Mouse (Mus musculus) kidney, embryonic 14.5 days (tissue): ENCODE results near the gene Mycl. TPM values are rescaled to one million over a fixed set of nuclear protein-coding genes. Genes with fewer than 3 reads are reported as not detected.

Source experiments
- ATAC-seq: fragments of 200-750 bp; cut with Nextera tagmentation; 2 replicates; pipeline ENCODE4 v1.8.0; 2017; ENCODE audit warnings: moderate number of reproducible peaks, mild to moderate bottlenecking, moderate TSS enrichment, moderate library complexity; ENCODE audit not compliant: low FRiP score, low TSS enrichment
- H3K27ac ChIP-seq: fragments of 300-500 bp; sonication (generic); 2 replicates; pipeline ENCODE4 v1.5.1; 2014; ENCODE audit warnings: low read depth, mild to moderate bottlenecking, low read length, moderate library complexity, mixed read lengths
- H3K27me3 ChIP-seq: fragments of 300-500 bp; sonication (generic); 2 replicates; pipeline ENCODE4 v1.6.1; 2014; ENCODE audit warnings: mild to moderate bottlenecking, low read length; ENCODE audit not compliant: control insufficient read depth, insufficient read depth
- H3K36me3 ChIP-seq: fragments of 300-500 bp; sonication (generic); 2 replicates; pipeline ENCODE4 v1.6.1; 2014; ENCODE audit warnings: low read length, mixed read lengths; ENCODE audit not compliant: control insufficient read depth, insufficient read depth
- H3K4me1 ChIP-seq: fragments of 300-500 bp; sonication (generic); 2 replicates; pipeline ENCODE4 v1.6.1; 2014; ENCODE audit warnings: low read length, mixed read lengths; ENCODE audit not compliant: control insufficient read depth, insufficient read depth
- H3K4me2 ChIP-seq: fragments of 300-500 bp; sonication (generic); replicated peaks from 2 replicates; pipeline ENCODE4 v1.6.1; 2014; ENCODE audit warnings: low read depth, mild to moderate bottlenecking, low read length
- H3K4me3 ChIP-seq: fragments of 300-500 bp; sonication (generic); 2 replicates; pipeline ENCODE4 v1.5.1; 2014; ENCODE audit warnings: mild to moderate bottlenecking, low read length
- H3K9ac ChIP-seq: fragments of 300-500 bp; sonication (generic); 2 replicates; pipeline ENCODE4 v1.6.1; 2014; ENCODE audit warnings: low read depth, mild to moderate bottlenecking, low read length, moderate library complexity
- H3K9me3 ChIP-seq: fragments of 300-500 bp; sonication (generic); 2 replicates; pipeline ENCODE4 v1.6.1; 2016; ENCODE audit warnings: low read length; ENCODE audit not compliant: control insufficient read depth
- WGBS: fragments of 180-500 bp; shearing (Covaris S2); extraction: QIAGEN DNeasy Blood & Tissue Kit; methylation state at CpG from one replicate; pipeline ENCODE4 v1.1.7; 2014; 5-methylcytosine and 5-hydroxymethylcytosine counted together
- polyA plus RNA-seq: library from polyadenylated mRNA; unstranded; fragments of >200 nt; fragmentation: Nextera tagmentation; extraction: Ambion mirVana; gene quantifications from 2 replicates; pipeline ENCODE4 v1.2.1, GENCODE M21; 2014

Gene Mycl
- polyA plus RNA-seq, 1 experiment from 2014 or later, result 13.8 TPM

DNA sequence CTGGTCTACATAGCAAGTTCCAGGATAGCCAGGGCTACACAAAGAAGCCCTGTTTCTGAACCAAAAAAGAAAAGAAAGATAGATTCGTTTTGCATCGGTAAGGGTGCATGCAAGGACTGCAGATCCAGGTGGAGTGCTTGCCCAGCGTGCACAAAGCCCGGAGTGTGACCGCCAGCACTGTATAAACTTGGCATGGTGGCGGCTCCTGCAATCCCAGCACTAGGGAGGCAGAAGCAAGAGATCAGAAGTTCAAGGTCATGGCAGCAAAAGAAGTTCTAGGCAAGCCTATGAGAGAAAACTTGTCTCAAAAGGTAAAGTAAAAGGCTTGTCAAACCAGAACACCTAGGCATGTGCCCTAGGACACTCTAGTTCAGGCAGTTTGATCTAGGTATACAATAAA lies 45.7 kb downstream of the Mycl start:
- no peaks in the 10 kb centered on the region for H3K27me3 ChIP-seq
- H3K4me2 ChIP-seq, result no peak overlapping the region
- H3K4me3 ChIP-seq, result no peak overlapping the region
- H3K27ac ChIP-seq, result no peak overlapping the region
- no peak for ATAC-seq
- no peak overlapping the region for H3K9ac ChIP-seq
- H3K9me3 ChIP-seq, result no peaks in the 10 kb centered on the region
- no peaks in the 10 kb centered on the region for H3K4me1 ChIP-seq
- H3K36me3 ChIP-seq, result peaks cover 53% of the 10 kb centered on the region
- WGBS, result 94% methylated on average over 6 of the region's 6 CpGs

DNA sequence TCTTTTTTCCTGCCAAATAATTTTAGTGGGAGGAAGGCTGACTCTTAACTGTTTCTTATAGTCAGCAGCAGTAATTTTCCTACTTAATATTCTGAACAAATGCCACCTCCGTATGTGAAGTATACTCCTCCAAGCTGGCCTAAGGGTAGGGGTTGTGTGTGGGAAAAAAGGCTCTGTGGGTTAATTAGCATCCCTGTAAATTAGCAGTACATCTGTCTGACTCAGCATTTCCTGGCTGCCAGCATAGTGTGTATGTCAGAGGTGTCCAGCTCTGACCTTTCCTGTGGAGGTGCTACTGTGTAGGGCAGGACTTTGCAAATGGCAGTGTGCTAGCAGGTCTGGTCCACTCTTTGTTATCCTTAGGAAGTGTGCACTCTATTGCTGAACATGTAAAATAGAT lies 48.4 kb downstream of the Mycl start:
- no peak overlapping the region for H3K4me3 ChIP-seq
- ATAC-seq, result no peak
- H3K9me3 ChIP-seq, result no peaks in the 10 kb centered on the region
- 79% methylated on average over 1 of the region's 1 CpGs for WGBS
- H3K27ac ChIP-seq, result no peak overlapping the region
- H3K27me3 ChIP-seq, result no peaks in the 10 kb centered on the region
- no peaks in the 10 kb centered on the region for H3K4me1 ChIP-seq
- peaks cover 78% of the 10 kb centered on the region for H3K36me3 ChIP-seq
- H3K9ac ChIP-seq, result no peak overlapping the region
- no peak overlapping the region for H3K4me2 ChIP-seq

DNA sequence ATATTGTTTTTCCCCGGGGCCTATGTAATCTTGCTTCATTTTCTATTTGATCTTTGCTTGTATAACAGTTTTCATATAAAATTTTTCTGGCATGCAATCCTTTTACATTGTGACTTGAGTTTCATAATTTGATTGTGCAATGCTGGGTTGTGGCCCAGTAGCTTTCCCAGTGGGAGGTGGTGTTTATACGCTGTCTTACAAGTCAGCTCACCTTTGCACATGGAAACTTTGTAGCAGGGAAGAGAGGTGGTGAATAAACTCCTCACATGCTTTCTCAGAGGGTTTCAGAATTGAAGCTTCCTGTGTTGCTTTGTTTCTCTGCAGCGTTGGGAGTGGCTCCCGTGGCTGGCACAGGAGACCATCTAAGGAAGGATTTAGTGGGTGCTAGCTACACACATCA lies 49.4 kb downstream of the Mycl start:
- Histone ChIP-seq H3K27me3 (no peaks in the 10 kb centered on the region), H3K9me3 (no peaks in the 10 kb centered on the region), H3K4me2 (no peak overlapping the region), H3K27ac (no peak overlapping the region), H3K9ac (no peak overlapping the region), H3K36me3 (peaks cover 78% of the 10 kb centered on the region), H3K4me3 (no peak overlapping the region), H3K4me1 (no peaks in the 10 kb centered on the region)
- ATAC-seq, result no peak
- 89% methylated on average over 4 of the region's 4 CpGs for WGBS

DNA sequence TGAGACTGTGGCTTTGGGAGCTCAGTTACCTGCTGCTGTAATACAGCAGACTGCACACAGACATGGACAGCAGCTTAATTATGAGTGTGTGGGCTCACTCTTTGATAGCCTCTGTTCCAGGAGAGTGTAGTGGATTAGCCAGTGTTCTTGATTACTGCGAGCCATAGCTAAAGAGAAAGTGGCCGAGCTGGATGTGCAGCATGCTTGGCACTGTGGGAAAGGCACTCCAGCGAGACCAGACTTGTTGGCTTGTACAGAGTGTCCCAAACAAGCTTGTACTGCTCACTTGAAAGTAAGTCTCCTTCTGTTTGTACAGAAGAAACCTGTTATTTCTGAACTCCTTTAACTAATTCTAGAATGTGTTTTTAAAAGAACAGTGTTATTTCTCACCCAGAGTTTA lies 50.8 kb downstream of the Mycl start:
- Histone ChIP-seq H3K4me2 (no peak overlapping the region), H3K4me3 (no peak overlapping the region), H3K27ac (no peak overlapping the region), H3K9me3 (no peaks in the 10 kb centered on the region), H3K36me3 (peaks cover 75% of the 10 kb centered on the region), H3K27me3 (no peaks in the 10 kb centered on the region), H3K9ac (no peak overlapping the region), H3K4me1 (no peaks in the 10 kb centered on the region)
- no peak for ATAC-seq
- 71% methylated on average over 3 of the region's 3 CpGs for WGBS

DNA sequence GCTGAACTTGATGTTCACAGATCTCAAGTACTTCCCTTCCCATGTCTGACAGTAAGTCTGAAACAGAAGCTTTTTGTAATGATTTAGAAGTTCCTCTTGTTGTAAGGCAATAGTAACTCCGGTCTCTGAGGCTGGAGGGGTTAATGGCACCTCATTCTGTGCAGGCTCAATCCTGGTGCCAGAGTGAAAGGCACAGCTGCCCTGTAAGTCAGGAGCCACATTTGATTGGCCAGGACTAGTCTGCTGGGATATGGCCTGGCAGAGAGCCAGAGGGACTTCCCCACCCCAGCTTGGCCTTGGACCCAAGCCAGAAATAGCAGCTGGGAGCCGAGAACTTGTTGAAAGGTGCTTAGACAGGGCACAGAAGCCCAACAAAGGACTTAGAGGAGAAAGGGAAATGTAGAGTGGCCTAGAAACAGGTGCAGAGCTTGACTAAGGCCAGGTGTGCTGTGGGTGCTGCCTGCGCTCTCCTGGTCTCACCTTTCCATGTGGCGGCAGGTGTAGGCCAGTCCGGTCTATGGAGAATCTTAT lies 55.3 kb downstream of the Mycl start:
- 56% methylated on average over 5 of the region's 5 CpGs for WGBS
- peak; percentile 86 for ATAC-seq

More for the DNA sequence above, 55.3 kb downstream of the Mycl start:
- peaks cover 89% of the 10 kb centered on the region for H3K36me3 ChIP-seq
- H3K27ac ChIP-seq, result peak overlapping the region; percentile 26; the same call in 1 of the 2 replicates
- no peak overlapping the region for H3K4me2 ChIP-seq
- H3K27me3 ChIP-seq, result no peaks in the 10 kb centered on the region
- no peaks in the 10 kb centered on the region for H3K4me1 ChIP-seq
- no peaks in the 10 kb centered on the region for H3K9me3 ChIP-seq
- no peak overlapping the region for H3K9ac ChIP-seq
- H3K4me3 ChIP-seq, result no peak overlapping the region

Other genes with a start within 250 kb of the Mycl start
- 64.6 and 82.5 TPM in 2 replicates for gene Ppt1, start 159.4 kb upstream of the Mycl start, polyA plus RNA-seq
- gene Cap1, start 109.6 kb upstream of the Mycl start, polyA plus RNA-seq, result 45.6 and 76.7 TPM in 2 replicates
- 3.1 and 3.4 TPM in 2 replicates for gene Mfsd2a, start 34.5 kb upstream of the Mycl start, polyA plus RNA-seq
- gene Trit1, start 20.9 kb downstream of the Mycl start, polyA plus RNA-seq, result 15.8 and 21.7 TPM in 2 replicates
- gene Bmp8b, start 109.5 kb downstream of the Mycl start, polyA plus RNA-seq, result 0.16 and 0.41 TPM in 2 replicates
- gene Oxct2b, start 120.6 kb downstream of the Mycl start, polyA plus RNA-seq, result 0.45 TPM in 1 of 2 replicates, not detected in the other
- gene Ppie, start 144.3 kb downstream of the Mycl start, polyA plus RNA-seq, result 110 and 138 TPM in 2 replicates
- gene Hpcal4, start 187.6 kb downstream of the Mycl start, polyA plus RNA-seq, result 0.83 and 1.0 TPM in 2 replicates
- gene Nt5c1a, start 205.9 kb downstream of the Mycl start, polyA plus RNA-seq, result 0.16 TPM in 1 of 2 replicates, not detected in the other
- 25.1 and 50.2 TPM in 2 replicates for gene Heyl, start 237.9 kb downstream of the Mycl start, polyA plus RNA-seq